Mouse (Mus musculus) A20 (cell line): ENCODE measurements around the gene Pex7.
"Not testable (repeated sequence)": the region's sequence is repeated elsewhere in the genome, so short reads cannot be mapped to it uniquely, and the experiment has no call there.

Experiments used
- DNase-seq: peaks from one replicate; pipeline ENCODE4 v3.0.0-alpha.2; 2011; ENCODE audit warnings: low read depth, low spot score

Gene Pex7

GRCm38 (mm10) chr10:19933511-19934383 lies 26.3 kb upstream of the Pex7 start:
- peak; percentile 90 for DNase-seq

- no peak for DNase-seq
Observed at GRCm38 (mm10) chr10:19932986-19933385, 25.5 kb upstream of the Pex7 start.

- DNase-seq = no peak
Observed at GRCm38 (mm10) chr10:19928205-19928604, 20.7 kb upstream of the Pex7 start.

- not testable (repeated sequence) for DNase-seq
Observed at GRCm38 (mm10) chr10:19926391-19926897, 19.0 kb upstream of the Pex7 start.

GRCm38 (mm10) chr10:19924256-19924655 lies 16.8 kb upstream of the Pex7 start:
- no peak for DNase-seq

- no peak for DNase-seq
Observed at GRCm38 (mm10) chr10:19922410-19922809, 14.9 kb upstream of the Pex7 start.

GRCm38 (mm10) chr10:19915301-19915700 lies 7.8 kb upstream of the Pex7 start:
- DNase-seq = peak; percentile 44

GRCm38 (mm10) chr10:19913806-19914205 lies 6.3 kb upstream of the Pex7 start:
- peak; percentile 83 for DNase-seq

GRCm38 (mm10) chr10:19911583-19911982 lies 4.1 kb upstream of the Pex7 start:
- DNase-seq = no peak

GRCm38 (mm10) chr10:19910516-19910915 lies 3.0 kb upstream of the Pex7 start:
- DNase-seq = no peak

- no peak for DNase-seq
Observed at GRCm38 (mm10) chr10:19908076-19908475, 587 bp upstream of the Pex7 start.

- no peak for DNase-seq
Observed at GRCm38 (mm10) chr10:19904077-19904820, 3.2 kb downstream of the Pex7 start.

- DNase-seq = no peak
Observed at GRCm38 (mm10) chr10:19901992-19902391, 5.5 kb downstream of the Pex7 start.

- no peak for DNase-seq
Observed at GRCm38 (mm10) chr10:19900191-19900590, 7.3 kb downstream of the Pex7 start.

GRCm38 (mm10) chr10:19893976-19894375 lies 13.5 kb downstream of the Pex7 start:
- peak; percentile 65 for DNase-seq

GRCm38 (mm10) chr10:19893146-19893545 lies 14.3 kb downstream of the Pex7 start:
- DNase-seq = no peak

GRCm38 (mm10) chr10:19891686-19892085 lies 15.8 kb downstream of the Pex7 start:
- DNase-seq = peak; percentile 13

GRCm38 (mm10) chr10:19889908-19890307 lies 17.6 kb downstream of the Pex7 start:
- no peak for DNase-seq

- DNase-seq = no peak
Observed at GRCm38 (mm10) chr10:19886249-19886648, 21.2 kb downstream of the Pex7 start.

GRCm38 (mm10) chr10:19884409-19884808 lies 23.1 kb downstream of the Pex7 start:
- no peak for DNase-seq

- peak; percentile 31 for DNase-seq
Observed at GRCm38 (mm10) chr10:19880437-19880836, 27.1 kb downstream of the Pex7 start.

- DNase-seq = no peak
Observed at GRCm38 (mm10) chr10:19879161-19879560, 28.3 kb downstream of the Pex7 start.
